Mouse (Mus musculus): ENCODE data around the gene Phactr4. TPM values are rescaled to one million over a fixed set of nuclear protein-coding genes. Genes with fewer than 3 reads are reported as not detected.
A peak's percentile ranks its signal among the peaks of the same experiment; 100 is the strongest.

Gene Phactr4
- total and polyA plus RNA-seq, 3 experiments, result 7.2 to 79.5 (median 28.7) TPM

- no peaks in the 10 kb centered on the region for H3K9me3 ChIP-seq (replicated peaks; ENCODE audit: insufficient read depth, low read length)
- TF ChIP-seq TCF12 (IDR thresholded peaks at IDR 0.05; ENCODE audit: low read depth, low read length) (no peak), SMC3 (IDR thresholded peaks at IDR 0.05; ENCODE audit: low read depth, low read length) (no peak), ZMIZ1 (IDR thresholded peaks at IDR 0.05; ENCODE audit: low read depth, low read length) (no peak), ZNF384 (IDR thresholded peaks at IDR 0.05; ENCODE audit: low read depth, low read length) (no peak), GATA1 (IDR thresholded peaks at IDR 0.05; ENCODE audit: low read depth, low read length) (no peak), TAL1 (IDR thresholded peaks at IDR 0.05; ENCODE audit: low read length) (no peak), CTCF (IDR thresholded peaks at IDR 0.05 in 2 of 3, conservative IDR thresholded peaks at IDR 0.05 in 1 of 3; ENCODE audit: control insufficient read depth in 1 of 3, insufficient read depth in 1 of 3, low read depth in 2 of 3, low read length in 3 of 3, poor library complexity in 1 of 3, severe bottlenecking in 1 of 3) (no peak; a peak in 1 of 6 replicates), GABPA (IDR thresholded peaks at IDR 0.05; ENCODE audit: low read depth, low read length) (no peak), SIN3A (IDR thresholded peaks at IDR 0.05; ENCODE audit: low read length) (no peak), UBTF (IDR thresholded peaks at IDR 0.05; ENCODE audit: borderline replicate concordance, insufficient read depth, low read depth, low read length) (no peak), ELF1 (IDR thresholded peaks at IDR 0.05; ENCODE audit: low read depth, low read length) (no peak), POLR2AphosphoS2 (IDR thresholded peaks at IDR 0.05; ENCODE audit: low read length) (no peak), EP300 (IDR thresholded peaks at IDR 0.05; ENCODE audit: low read depth in 1 of 2, low read length in 2 of 2) (no peak), RCOR1 (IDR thresholded peaks at IDR 0.05; ENCODE audit: low read depth, low read length) (no peak), ETS1 (IDR thresholded peaks at IDR 0.05; ENCODE audit: low read depth, low read length) (no peak), CHD1 (IDR thresholded peaks at IDR 0.05; ENCODE audit: low read depth, low read length) (no peak), RAD21 (IDR thresholded peaks at IDR 0.05; ENCODE audit: low read depth, low read length) (no peak), E2F4 (IDR thresholded peaks at IDR 0.05; ENCODE audit: borderline replicate concordance, low read depth, low read length) (no peak), POLR2AphosphoS5 (IDR thresholded peaks at IDR 0.05; ENCODE audit: borderline replicate concordance, low read depth, low read length) (no peak)
- H3K4me3 ChIP-seq (ENCODE audit: control insufficient read depth in 1 of 2, insufficient read depth in 1 of 2, low read depth in 2 of 2, low read length in 2 of 2), result peak overlapping the region; percentile 4 to 89; a peak in 3 of 4 replicates
- H3K36me3 ChIP-seq (ENCODE audit: control insufficient read depth in 1 of 2, insufficient read depth in 2 of 2, low read length in 2 of 2), result peaks cover 0 to 15% of the 10 kb centered on the region in 2 experiments; a peak in 2 of 4 replicates
- H3K9ac ChIP-seq (ENCODE audit: control insufficient read depth, low read depth, low read length, poor library complexity, severe bottlenecking), result peak overlapping the region; percentile 48
- peaks cover 4 to 20% of the 10 kb centered on the region in 2 experiments; a peak in 3 of 4 replicates for H3K4me1 ChIP-seq (ENCODE audit: control insufficient read depth in 1 of 2, insufficient read depth in 2 of 2, low read length in 2 of 2)
- no peak for DNase-seq (ENCODE audit: low read depth, low spot score)
- H3K27me3 ChIP-seq (ENCODE audit: control insufficient read depth in 1 of 2, insufficient read depth in 2 of 2, low read length in 2 of 2), result no peaks in the 10 kb centered on the region
- H3K79me2 ChIP-seq (ENCODE audit: control insufficient read depth, insufficient read depth, low read length, poor library complexity), result peaks cover 44% of the 10 kb centered on the region
- no peak overlapping the region for H3K27ac ChIP-seq (ENCODE audit: control insufficient read depth, low read depth, low read length)
These were observed 76.5 kb downstream of the Phactr4 start for GRCm38 (mm10) chr4:132345843-132346212.

DNA sequence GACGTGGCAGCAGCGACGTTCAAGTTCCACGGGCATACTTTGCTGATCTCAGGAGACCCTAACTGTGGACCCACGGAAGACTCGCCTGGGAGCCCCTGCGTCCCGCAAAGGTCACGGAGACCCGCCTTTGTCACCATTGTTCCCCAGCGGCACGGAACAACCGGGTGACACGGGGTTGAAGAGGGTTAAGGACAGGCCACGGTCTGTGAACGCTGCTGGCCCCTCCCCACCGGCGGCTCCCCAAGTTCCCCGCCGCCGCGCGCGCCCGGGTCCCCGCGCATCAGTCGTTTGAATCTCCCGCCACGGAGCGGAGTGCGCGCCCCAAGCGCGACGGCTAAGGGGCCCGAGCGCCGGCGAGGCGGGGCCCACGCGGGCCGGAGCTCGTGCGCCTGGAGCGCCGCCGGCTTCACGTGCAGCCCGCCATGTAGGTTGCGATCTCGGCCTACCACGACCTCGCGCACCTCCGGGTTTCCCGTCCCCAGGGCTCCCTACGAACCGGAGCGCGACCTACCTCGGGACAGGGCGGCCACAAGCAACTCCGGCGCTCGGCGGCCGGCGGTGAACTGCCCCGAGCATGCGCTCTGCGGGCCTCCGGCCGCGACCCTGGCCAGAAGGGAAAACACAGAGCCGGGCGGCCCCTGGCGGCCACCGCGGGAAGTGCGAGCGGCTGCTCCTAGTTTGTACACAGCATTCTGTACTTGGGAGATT, 77.0 kb downstream of the Phactr4 start:
- Histone ChIP-seq H3K4me3 (ENCODE audit: control insufficient read depth in 1 of 2, insufficient read depth in 1 of 2, low read depth in 2 of 2, low read length in 2 of 2) (peak overlapping the region; percentile 77 to 89), H3K4me1 (ENCODE audit: control insufficient read depth in 1 of 2, insufficient read depth in 2 of 2, low read length in 2 of 2) (peaks cover 6 to 20% of the 10 kb centered on the region in 2 experiments; a peak in 3 of 4 replicates), H3K36me3 (ENCODE audit: control insufficient read depth in 1 of 2, insufficient read depth in 2 of 2, low read length in 2 of 2) (peaks cover 0 to 15% of the 10 kb centered on the region in 2 experiments; a peak in 2 of 4 replicates), H3K27ac (ENCODE audit: control insufficient read depth, low read depth, low read length) (peak overlapping the region; percentile 78), H3K9ac (ENCODE audit: control insufficient read depth, low read depth, low read length, poor library complexity, severe bottlenecking) (peak overlapping the region; percentile 99), H3K9me3 (replicated peaks; ENCODE audit: insufficient read depth, low read length) (no peaks in the 10 kb centered on the region), H3K79me2 (ENCODE audit: control insufficient read depth, insufficient read depth, low read length, poor library complexity) (peaks cover 47% of the 10 kb centered on the region), H3K27me3 (ENCODE audit: control insufficient read depth in 1 of 2, insufficient read depth in 2 of 2, low read length in 2 of 2) (no peaks in the 10 kb centered on the region)
- DNase-seq (ENCODE audit: low read depth, low spot score), result peak; percentile 91
- TF ChIP-seq ETS1 (IDR thresholded peaks at IDR 0.05; ENCODE audit: low read depth, low read length) (no peak), TBP (IDR thresholded peaks at IDR 0.05; ENCODE audit: low read depth, low read length) (peak; percentile 42; the same call in 1 of the 2 replicates), CHD1 (IDR thresholded peaks at IDR 0.05; ENCODE audit: low read depth, low read length) (no peak), ELF1 (IDR thresholded peaks at IDR 0.05; ENCODE audit: low read depth, low read length) (no peak), POLR2A (IDR thresholded peaks at IDR 0.05; ENCODE audit: control insufficient read depth in 1 of 2, insufficient read depth in 1 of 2, low read depth in 1 of 2, low read length in 2 of 2, poor library complexity in 1 of 2) (peak; percentile 87 to 88), CTCF (IDR thresholded peaks at IDR 0.05 in 2 of 3, conservative IDR thresholded peaks at IDR 0.05 in 1 of 3; ENCODE audit: control insufficient read depth in 1 of 3, insufficient read depth in 1 of 3, low read depth in 2 of 3, low read length in 3 of 3, poor library complexity in 1 of 3, severe bottlenecking in 1 of 3) (peak in 2 of 3 experiments; percentile 92 to 98; a peak in 3 of 6 replicates)
